Mouse (Mus musculus): ENCODE measurements around the gene Tgfb2.

The Tgfb2 gene

DNA sequence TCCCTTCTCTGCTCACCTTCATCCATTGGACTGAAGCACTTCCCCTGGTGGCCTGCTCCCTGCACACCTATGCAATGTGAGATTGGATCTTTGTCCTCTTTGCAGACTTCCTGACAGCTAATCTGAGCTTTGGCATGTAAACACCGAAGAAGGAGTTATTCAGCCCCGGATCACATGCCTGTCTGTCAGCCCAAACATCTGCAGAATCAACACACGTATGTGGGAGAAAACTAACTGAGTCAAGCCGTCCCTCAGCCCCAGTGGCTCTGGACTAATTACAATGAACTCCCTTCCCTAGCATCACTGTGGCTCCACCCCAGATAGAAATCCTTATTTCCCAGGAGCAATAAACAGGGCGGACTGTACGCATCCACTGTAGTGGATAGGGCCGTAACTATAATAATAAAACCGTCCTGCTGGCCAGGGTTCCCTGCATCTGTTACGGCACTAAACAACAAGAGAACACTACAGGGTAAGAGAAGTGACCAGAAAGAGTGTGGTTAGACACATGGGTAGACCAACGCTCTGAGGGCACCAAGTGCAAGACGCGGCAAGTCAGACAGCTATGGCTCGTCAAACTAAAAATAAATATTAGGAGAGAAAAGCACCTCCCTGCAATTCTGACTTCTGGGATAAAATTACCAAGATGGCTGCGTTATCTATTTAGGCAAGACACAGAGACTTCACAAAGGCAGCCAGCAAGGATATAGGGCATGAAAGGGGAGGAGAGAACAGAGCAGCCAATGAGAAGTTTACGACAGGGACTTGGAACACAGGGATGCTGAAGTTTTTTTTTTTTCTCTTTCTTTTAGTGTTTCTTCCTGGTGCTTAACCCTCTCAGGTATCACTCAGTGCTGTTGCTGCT, 3.2 kb downstream of the Tgfb2 start:
- no peak for DNase-seq (ENCODE audit: low spot score in 2 of 2)

DNA sequence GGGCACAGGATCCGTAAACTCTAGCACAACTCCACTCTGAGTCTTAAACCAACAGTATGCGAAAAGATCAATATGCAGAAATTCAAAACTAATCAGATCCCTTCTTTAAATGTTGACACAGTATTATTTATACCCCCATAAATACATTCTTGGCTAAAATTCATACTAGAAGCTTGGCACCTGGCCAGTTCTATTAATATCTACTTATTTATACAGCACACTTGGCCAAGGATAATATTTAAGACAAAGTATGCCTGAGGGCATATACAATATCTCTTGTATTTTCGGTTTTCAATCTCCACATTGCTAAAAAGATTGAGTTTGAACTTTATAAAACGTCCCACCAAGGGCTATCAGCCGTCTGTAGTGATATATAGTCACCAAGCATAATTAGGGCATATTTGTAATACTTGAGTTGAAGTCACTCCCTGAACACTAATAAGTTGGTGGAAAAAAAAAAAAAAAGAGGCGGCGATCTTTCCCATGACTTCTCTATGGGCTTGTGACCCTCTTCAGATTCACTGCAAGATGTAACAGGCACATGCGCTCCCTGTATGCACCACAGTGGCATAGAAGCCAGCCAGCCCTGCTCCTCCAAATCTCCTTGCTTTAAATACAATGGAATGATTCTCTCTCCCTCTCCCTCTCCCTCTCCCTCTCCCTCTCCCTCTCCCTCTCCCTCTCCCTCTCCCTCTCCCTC, 4.4 kb downstream of the Tgfb2 start:
- no peak for DNase-seq (ENCODE audit: low spot score in 2 of 2)

DNA sequence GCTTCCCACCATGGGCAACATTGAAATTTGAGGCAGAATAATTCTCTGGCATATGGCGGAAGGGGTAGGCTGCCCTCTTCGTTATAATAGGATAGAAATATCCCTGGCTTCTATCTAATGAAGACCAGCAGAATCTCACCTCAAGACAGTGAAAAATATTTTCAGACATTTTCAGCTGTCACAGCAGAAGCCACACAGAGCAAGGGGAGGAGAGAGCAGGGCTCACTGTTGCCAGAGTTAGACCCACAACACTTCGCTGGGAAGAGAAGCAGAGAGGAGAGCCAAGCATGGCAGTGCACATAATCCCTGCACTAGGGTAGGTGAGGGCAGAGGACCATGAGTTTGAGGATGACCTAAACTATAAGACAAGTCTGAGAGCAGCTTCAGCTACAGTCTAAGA, 5.3 kb downstream of the Tgfb2 start:
- no peak for DNase-seq (ENCODE audit: low spot score in 2 of 2)

DNA sequence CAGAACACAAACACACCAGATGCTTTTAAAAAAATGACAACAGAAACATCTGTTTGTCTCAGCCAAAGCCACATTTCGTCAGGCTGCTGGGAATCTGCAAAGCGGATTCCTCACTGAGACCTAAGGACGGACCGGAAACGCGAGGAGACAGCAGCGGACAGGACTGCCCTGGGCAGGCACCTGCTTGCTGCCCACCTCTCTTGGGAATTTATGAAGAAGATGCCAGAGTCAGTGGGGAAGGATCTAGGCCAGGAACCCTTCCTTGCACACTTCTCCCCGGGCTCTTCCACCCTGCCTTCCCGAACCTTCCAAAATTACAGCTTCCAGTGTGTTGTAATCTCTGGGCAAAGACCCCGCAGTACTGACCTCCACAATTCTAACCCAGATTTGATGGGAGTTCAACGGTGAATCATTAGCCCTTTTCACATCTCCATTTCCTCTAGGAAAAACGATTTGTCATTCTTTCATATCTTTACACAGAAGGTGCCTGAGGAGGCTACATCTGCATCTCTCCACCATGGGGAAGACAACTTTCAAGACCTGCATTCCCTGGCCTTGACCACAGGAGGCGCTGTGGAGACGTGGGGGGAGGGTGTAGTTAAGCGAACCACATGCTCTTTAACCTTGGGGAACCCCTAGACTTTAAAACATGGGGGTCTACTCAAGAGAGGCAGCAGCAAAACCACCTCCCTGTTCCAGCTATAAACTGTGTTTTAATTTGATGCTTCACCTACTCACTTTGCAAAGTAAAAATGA, 7.0 kb downstream of the Tgfb2 start:
- no peak for DNase-seq (ENCODE audit: low spot score in 2 of 2)

DNA sequence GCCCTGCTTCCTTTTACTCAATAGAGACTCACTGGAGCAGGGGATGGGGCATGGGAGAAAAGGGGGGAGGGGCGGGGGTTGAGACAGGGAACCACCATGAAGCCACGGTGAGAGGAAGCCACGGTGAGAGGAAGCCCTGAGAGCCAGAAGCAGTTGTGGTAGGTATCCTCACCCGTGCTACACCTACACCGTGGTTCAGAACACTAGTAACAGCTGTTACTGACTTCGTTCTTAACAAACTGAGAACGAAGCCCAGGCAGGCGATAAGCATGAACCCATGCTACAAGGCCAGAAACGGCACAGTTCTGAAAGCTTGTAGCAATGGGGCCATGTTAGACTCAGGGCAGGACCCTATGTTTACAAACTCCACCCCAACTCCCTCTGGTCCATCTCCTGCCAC, 9.6 kb downstream of the Tgfb2 start:
- no peak for DNase-seq (ENCODE audit: low spot score in 2 of 2)

DNA sequence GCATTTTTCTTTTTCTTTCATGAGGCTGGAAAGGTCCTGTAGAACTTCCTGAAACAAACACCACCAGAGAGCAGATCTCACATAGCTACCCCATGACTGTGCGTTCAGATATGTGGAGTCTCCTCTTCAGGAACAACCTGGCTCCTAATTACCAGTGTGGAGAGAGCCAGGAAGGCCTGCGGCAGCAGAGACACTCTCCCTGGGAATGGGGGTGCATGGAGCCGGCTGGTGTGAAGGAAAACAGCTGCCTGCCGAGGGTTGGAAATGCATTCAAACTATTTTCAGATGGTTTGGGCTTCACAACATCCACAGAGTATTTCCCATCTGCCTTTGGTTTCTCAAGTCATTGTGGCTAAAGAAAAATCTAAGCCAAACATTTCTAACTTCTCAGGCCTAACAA, 10.4 kb downstream of the Tgfb2 start:
- DNase-seq (ENCODE audit: low spot score in 2 of 2): peak in 1 of 2 experiments; percentile 17

DNA sequence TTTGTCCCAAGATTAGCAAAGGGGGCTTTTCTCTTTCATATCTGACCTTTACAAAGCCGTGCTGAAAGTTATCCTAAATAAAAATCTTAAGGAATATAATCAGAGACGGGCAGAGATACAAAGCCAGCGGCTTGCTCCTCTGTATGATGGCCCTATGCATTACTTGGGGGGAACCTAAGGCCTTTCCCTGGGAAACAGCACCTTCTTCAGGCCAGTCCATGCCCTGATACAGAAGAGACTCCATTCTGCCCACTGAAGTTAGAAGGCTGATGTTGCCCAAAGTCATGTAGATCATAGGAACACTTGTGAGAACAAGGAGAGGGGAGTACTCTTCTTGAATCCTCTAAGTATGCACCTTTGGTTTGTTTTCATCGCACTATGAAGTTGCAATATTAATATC, 13.4 kb downstream of the Tgfb2 start:
- no peak for DNase-seq (ENCODE audit: low spot score in 2 of 2)

DNA sequence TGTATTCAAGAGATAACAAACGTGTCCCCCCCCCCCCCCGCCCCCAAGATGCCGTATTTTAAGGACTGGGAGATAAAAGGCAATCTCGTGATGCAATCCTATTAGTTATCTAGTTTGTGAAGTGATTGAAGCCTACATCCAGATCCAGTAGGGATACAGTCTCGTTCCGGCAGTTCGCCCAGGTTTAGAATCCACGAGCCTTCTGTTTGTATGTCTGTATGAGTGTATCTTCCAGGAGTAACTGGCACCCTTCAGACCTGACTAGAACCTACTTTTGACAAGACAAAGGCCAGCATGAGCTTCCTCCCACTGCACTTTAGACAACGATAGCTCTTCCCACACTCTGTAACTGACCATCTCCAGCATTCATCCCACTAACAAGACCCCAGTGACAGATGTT, 14.1 kb downstream of the Tgfb2 start:
- DNase-seq (ENCODE audit: low spot score in 2 of 2): no peak

DNA sequence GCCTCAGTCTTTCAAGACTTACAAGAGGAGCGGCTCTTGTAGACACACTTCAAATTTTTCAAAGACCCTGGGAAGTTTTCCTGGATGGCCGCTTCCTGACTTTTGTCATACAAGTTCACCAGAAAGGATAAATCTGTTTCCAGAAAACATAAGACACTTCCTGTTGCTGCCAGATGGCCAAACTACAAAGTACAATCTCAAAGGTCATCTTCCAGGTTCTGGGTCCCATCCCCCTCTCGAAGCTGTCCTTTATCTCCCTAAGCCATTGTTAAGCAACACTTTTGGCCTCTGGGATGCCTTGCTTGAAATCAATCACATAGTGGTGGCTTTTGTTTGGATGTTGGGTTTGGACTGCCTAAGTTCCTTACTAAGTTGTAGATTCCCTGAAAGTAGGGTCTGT, 21.7 kb downstream of the Tgfb2 start:
- DNase-seq (ENCODE audit: low spot score in 2 of 2): no peak

DNA sequence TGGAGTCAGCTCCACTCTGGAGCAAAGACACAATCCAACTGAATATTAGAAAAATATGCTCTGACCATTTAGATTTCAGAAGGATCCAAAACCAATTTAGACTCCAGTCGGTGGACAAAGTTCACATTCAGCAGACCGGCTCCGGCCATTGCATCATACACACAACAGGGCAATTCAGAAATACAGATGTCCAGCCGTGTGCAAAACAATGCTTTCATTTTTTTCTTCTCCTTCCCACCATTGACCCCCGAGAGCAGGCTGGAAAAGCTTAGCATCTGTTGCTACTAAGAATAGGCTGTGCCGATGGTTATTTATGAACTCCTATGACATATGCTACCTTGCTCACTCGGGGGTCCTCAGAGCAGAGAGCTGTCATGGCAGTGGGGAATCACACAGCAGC, 23.2 kb downstream of the Tgfb2 start:
- DNase-seq (ENCODE audit: low spot score in 2 of 2): no peak

DNA sequence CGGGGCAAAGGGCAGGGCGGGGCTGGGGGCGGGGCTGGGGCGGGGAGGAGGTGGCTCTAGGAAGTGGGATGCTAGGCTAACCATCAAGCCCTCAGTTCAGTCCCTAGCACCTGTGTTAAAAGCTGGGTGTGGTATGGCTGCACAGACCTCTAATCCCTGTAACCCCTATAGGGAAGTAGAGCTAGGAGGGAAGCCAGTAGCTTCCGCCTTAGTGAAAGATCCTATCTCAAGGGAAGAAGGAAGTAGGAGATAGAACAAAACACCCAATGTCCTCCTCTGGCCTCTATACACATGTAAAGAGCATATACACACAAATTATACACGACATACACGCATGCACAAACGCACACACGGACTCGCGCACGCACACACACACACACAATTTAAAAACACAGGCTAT, 28.2 kb downstream of the Tgfb2 start:
- no peak for DNase-seq (ENCODE audit: low spot score in 2 of 2)

DNA sequence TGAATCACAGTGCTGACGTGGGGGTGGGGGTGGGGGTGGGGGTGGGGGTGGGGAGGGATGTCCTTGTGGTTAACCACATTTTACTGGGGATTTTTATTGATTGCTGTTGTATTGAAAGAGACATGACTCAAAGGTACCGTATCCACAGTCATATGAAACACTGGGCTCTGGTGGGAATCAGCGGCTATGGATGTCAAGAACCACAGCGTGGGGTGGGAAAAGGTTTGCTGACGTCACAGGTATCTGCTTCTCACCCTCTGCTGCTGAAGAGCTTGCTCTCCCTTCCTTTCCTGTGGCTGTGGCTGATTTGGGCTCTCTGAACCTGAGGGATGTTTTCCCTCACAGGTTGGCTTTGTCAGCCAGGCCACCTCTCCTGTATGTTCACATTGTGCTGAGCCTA, 29.6 kb downstream of the Tgfb2 start:
- no peak for DNase-seq (ENCODE audit: low spot score in 2 of 2)

DNA sequence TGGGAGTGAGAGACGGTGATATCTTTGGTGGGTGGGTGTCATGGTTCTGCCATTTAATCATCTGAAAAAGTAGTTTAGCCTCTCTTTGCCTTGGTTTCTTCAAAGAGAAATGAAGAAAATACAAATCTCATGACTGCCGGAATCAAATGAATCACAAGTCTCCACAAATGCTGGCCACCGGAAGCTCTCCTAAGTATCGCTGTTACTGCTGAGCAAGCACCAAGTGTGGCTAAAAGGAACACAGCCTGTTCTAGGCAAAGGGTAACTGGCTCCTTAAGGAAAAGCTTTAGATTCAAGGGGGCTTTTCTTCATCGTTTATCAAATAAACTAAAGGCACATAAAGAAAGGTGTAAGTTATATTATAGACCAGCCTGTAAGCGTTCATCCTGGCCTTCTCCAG, 30.5 kb downstream of the Tgfb2 start:
- DNase-seq (ENCODE audit: low spot score in 2 of 2): no peak

DNA sequence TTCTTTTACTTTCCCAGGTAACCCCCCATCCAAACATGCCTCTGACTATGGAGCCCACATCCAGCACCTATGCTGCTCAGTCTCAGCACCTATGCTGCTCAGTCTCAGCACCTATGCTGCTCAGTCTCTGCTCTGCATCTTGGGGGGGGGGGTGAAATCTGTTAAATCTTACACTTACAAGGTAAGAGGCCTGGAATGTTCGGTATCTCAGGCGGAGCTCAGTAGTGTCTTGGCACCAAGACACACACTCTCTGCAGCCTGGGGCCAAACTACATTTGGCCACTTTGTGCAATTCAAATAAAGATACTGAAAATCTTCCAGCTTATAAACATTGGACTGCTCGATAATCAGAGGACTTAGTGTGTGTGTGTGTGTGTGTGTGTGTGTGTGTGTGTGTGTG, 31.2 kb downstream of the Tgfb2 start:
- no peak for DNase-seq (ENCODE audit: low spot score in 2 of 2)

DNA sequence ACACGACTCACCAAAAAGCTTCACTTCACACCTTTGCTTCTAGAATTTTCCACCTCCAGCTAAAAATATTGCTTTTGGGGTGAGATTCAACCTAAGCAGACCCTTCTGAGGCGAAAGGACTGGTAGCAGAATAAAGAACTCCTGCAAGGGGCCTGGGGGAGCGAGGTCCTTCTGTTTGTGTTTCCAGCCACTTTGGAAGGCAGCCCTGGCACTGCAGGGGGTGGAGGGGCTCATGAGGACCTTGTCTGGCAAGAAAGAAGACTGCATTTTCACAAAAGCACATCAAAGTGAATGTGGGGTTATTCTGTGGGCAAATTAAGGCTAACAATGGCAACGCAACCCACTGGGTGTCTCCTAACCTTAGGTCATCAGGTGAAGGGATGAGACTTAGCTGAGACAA, 32.6 kb downstream of the Tgfb2 start:
- DNase-seq (ENCODE audit: low spot score in 2 of 2): no peak

DNA sequence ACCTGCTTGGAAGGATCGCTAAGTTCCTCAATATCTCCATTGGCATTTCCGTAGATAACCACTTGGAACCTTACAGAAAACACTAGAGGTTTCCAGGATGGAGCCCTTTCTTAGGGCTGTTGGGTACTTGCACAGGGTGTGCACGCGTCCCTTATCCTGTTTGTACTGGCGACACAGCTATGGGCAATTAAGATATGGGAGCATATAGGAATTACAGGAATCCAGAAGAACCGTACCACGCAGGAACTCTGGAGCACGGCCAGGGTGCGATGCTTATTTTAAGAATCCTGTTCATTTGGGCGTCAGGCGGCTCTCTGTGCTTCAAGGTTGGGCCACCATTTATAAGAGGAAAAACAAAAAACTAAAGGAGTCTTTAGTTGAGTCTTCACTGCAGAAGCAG, 42.4 kb downstream of the Tgfb2 start:
- DNase-seq (ENCODE audit: low spot score in 2 of 2): no peak

DNA sequence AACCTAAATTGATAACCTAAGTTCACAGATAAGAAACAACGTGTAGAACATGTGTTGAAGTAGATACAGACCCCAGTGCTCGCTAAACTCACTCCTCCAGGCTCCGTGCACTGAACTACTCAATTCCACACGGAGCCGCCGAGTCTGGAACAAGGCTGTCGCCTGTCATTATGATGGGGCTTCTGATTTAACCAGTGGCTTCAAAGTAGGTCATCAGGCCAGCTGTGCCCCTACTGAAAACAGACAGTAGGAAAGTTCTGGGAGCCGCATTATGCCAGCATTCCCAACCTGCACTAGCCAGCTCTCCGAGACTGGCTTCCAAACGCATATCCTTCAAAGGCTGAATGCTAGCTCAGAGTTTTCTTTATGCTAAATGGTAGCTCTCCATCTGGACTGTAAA, 42.8 kb downstream of the Tgfb2 start:
- DNase-seq (ENCODE audit: low spot score in 2 of 2): no peak

DNA sequence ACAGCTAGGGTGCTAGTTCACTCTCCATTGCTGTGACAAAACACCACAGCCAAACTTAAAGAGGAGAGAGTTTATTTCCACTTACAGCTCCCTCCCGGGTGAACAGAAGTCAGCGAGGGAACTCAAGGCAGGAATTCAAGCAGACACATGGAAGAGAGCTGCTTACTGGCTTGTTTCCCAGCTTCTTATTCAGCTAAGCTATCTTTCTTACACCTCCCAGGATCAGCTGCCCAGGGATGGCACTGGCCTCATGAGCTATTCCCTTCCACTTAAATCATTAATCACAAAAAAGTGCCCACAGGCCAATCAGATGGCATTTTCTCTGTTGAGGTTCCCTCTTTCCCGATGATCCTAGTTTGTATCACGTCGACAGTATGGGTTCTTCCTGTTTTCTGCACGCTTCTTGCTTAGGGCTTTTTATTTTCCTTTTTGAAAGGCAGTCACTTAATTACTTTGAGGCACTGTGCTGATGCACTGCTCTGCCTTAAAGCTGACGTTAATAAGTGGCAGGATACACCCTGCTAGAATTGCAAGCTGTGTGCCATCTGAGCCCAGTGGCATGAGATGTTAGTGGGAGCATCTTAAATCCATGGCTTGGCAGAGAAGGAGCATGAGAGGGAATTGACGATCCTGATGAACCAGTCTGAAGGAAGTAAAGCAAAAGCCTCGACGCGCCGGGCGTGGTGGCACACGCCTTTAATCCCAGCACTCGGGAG, 44.4 kb downstream of the Tgfb2 start:
- no peak for DNase-seq (ENCODE audit: low spot score in 2 of 2)

DNA sequence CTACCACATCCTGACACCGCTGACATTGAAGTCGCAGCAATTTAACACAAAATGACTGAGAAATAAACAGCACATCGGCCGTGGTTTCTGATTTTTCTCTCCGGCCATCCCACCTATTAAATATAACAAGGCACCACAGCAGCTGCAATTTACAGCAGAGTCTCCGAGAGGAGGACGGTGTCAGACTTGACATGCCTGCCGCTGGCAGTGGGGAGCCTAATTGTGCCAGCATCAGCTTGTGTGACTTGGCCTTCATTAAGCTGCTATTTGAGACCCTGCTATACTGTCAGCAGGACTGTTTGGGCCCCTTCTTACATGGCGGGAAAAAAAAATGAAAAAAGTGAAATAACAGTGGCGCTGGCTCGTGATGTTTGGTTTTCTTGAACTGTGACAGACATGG, 47.0 kb downstream of the Tgfb2 start:
- DNase-seq (ENCODE audit: low spot score in 2 of 2): no peak

DNA sequence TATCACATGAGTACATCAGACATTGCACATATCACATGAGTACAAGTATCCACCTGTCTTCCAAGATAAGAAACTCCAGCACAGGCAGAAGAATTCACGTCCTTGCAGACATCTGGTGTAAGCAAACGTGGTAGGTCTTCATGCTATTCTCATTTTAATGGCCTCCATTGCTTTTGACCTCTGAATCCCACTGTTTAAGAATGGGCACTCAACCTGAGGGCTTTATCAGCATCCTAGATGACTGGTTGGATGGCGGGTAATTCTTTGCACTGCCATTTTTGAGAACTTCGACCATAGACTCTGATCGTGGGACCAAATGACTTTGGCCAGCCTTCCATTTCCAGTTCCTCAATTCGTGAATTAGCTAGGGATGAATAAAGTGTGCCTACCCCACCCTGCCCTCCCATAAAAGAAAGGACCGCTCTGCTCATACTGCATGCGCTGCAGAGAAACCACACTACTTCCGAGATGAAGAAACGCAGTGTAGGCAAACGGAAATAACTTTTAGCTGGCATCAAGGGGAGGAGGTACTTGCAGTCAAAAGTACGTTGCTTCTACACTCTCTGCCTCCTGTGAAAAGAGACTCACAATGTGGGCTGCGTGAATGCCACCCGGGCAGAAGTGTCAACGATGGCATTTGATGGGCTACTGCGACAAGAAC, 48.1 kb downstream of the Tgfb2 start:
- no peak for DNase-seq (ENCODE audit: low spot score in 2 of 2)

DNA sequence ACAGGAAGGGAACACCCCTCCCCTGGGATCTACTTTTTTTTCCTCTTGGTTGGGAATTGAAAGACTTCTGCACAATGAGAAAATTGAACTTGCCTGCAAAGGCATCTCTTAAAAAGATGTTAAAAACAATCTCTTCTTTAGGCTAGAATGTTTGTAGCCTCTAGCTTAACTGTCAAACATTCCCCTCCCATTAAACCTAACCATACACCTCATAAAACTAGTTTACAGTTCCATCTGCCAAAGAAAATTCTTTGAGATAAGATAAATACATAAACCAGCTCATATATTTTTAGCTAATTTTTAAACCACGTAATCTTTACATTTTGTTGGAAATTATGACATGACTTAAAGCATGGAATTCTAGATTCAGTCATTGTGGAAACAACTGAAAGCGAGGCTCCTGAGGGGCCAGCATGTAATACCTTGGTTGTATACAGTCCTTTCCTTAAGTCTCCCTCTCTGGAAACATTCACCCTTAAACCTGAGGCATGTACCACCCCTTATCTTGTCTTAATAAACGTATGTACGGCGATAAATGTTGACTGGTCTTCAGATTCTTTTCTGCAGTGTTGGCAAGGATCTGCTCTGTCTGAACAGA, 49.0 kb downstream of the Tgfb2 start:
- no peak for DNase-seq (ENCODE audit: low spot score in 2 of 2)
